ENCODE assay signal across 8 mouse cellular contexts in the genomic region with DNA sequence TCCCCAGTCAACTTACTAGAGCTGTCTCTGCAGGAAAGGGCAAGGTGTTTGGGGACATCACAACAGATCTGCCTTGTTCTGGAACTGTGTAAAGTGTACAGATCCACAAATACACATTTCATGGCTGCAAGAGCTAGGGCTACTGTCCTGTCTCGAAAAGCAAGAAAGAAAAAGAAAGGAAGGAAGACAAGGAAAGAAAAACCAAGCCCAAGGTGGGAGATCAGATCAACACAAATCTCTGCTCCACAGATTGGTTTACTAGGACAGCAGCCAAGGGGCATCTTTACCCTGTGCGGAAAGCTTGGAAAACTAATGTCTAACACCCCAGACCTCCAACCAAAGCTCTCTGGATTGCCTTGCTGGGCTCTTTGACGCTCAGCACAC. TPM values are rescaled to one million over a fixed set of nuclear protein-coding genes. Genes with fewer than 3 reads are reported as not detected.
DNase-seq lines count a peak whose midpoint lies in the region; ATAC-seq and TF ChIP-seq lines count a peak whose summit lies in the region.

No protein-coding gene starts in this region.

- 54% methylated on average over 3 of the region's 3 CpGs for whole genome bisulfite sequencing in kidney, embryonic 16.5 days
- WGBS in embryonic facial prominence, embryonic 10.5 days, result 46% methylated on average over 3 of the region's 3 CpGs
- 38% methylated on average over 3 of the region's 3 CpGs for WGBS in intestine, embryonic 14.5 days
- 37% methylated on average over 3 of the region's 3 CpGs for WGBS in midbrain, postnatal 0 days

- no peaks in the 10 kb centered on the region for H3K27me3 ChIP-seq in kidney, embryonic 16.5 days (ENCODE audit: insufficient read depth, low read length)
- H3K27me3 ChIP-seq in embryonic facial prominence, embryonic 10.5 days (replicated peaks; ENCODE audit: low read depth, poor library complexity, severe bottlenecking), result peaks cover 4% of the 10 kb centered on the region; the same call in 1 of the 2 replicates
- H3K27me3 ChIP-seq in intestine, embryonic 14.5 days (replicated peaks; ENCODE audit: control insufficient read depth, insufficient read depth, low read length), result no peaks in the 10 kb centered on the region
- no peaks in the 10 kb centered on the region for H3K27me3 ChIP-seq in midbrain, postnatal 0 days (ENCODE audit: insufficient read depth, low read length)

- DNase-seq in kidney, postnatal 36 days, result no peak
- no peak for DNase-seq in embryonic facial prominence, embryonic 10.5 days (ENCODE audit: low spot score)
- DNase-seq in intestine, embryonic 14.5 days (ENCODE audit: low spot score), result no peak
- no peak for DNase-seq in midbrain, postnatal 0 days (ENCODE audit: low spot score)
- DNase-seq in layer of hippocampus, postnatal 10 days (ENCODE audit: low spot score in 2 of 2), result no peak
- no peak for DNase-seq in cerebellum, adult 8-10 months
- DNase-seq in heart, postnatal 10 days, result no peak

- H3K4me1 ChIP-seq in kidney, embryonic 16.5 days (ENCODE audit: insufficient read depth, low read length), result peaks cover 27% of the 10 kb centered on the region
- peaks cover 61% of the 10 kb centered on the region for H3K4me1 ChIP-seq in embryonic facial prominence, embryonic 10.5 days
- peaks cover 25% of the 10 kb centered on the region for H3K4me1 ChIP-seq in intestine, embryonic 14.5 days (replicated peaks; ENCODE audit: control insufficient read depth, insufficient read depth, low read length)
- peaks cover 5% of the 10 kb centered on the region; the same call in 1 of the 2 replicates for H3K4me1 ChIP-seq in midbrain, postnatal 0 days (ENCODE audit: insufficient read depth, low read length)

- no peaks in the 10 kb centered on the region for H3K9me3 ChIP-seq in kidney, embryonic 16.5 days (ENCODE audit: low read length)
- H3K9me3 ChIP-seq in embryonic facial prominence, embryonic 10.5 days, result no peaks in the 10 kb centered on the region
- no peaks in the 10 kb centered on the region for H3K9me3 ChIP-seq in intestine, embryonic 14.5 days (ENCODE audit: control insufficient read depth, low read length)
- no peaks in the 10 kb centered on the region for H3K9me3 ChIP-seq in midbrain, postnatal 0 days (ENCODE audit: low read length)

- H3K4me3 ChIP-seq in kidney, embryonic 16.5 days (ENCODE audit: low read length), result peak overlapping the region; percentile 46; the same call in 1 of the 2 replicates
- H3K4me3 ChIP-seq in embryonic facial prominence, embryonic 10.5 days, result peak overlapping the region; percentile 58
- H3K4me3 ChIP-seq in intestine, embryonic 14.5 days (ENCODE audit: low read depth, low read length), result peak overlapping the region; percentile 39
- H3K4me3 ChIP-seq in midbrain, postnatal 0 days (ENCODE audit: low read depth, low read length), result peak overlapping the region; percentile 31; the same call in 1 of the 2 replicates

- peak overlapping the region; percentile 76 for H3K4me2 ChIP-seq in kidney, embryonic 16.5 days (replicated peaks; ENCODE audit: low read depth, low read length)
- H3K4me2 ChIP-seq in intestine, embryonic 14.5 days (ENCODE audit: low read length), result peak overlapping the region; percentile 77
- H3K4me2 ChIP-seq in midbrain, postnatal 0 days (ENCODE audit: low read depth, low read length, poor library complexity, severe bottlenecking), result peak overlapping the region; percentile 55

- H3K9ac ChIP-seq in kidney, embryonic 16.5 days (replicated peaks; ENCODE audit: low read length), result peak overlapping the region; percentile 61; the same call in 1 of the 2 replicates
- peak overlapping the region; percentile 47 for H3K9ac ChIP-seq in intestine, embryonic 14.5 days (ENCODE audit: low read length)
- 0 out of 2 replicates have a peak overlapping the region, but pooled peaks have one; percentile 2 for H3K9ac ChIP-seq in midbrain, postnatal 0 days (replicated peaks; ENCODE audit: low read length, poor library complexity, severe bottlenecking)

- H3K36me3 ChIP-seq in kidney, embryonic 16.5 days (ENCODE audit: insufficient read depth, low read length), result peaks cover 4% of the 10 kb centered on the region; the same call in 1 of the 2 replicates
- peaks cover 19% of the 10 kb centered on the region for H3K36me3 ChIP-seq in embryonic facial prominence, embryonic 10.5 days (replicated peaks)
- H3K36me3 ChIP-seq in intestine, embryonic 14.5 days (ENCODE audit: control insufficient read depth, insufficient read depth, low read length), result peaks cover 14% of the 10 kb centered on the region; the same call in 1 of the 2 replicates
- peaks cover 2% of the 10 kb centered on the region for H3K36me3 ChIP-seq in midbrain, postnatal 0 days (ENCODE audit: insufficient read depth, low read length)

- ATAC-seq in kidney, embryonic 16.5 days (ENCODE audit: low FRiP score, low TSS enrichment), result no peak
- ATAC-seq in intestine, embryonic 14.5 days (replicated peaks; ENCODE audit: low FRiP score, low TSS enrichment, low read depth), result no peak
- ATAC-seq in midbrain, postnatal 0 days (ENCODE audit: low FRiP score), result no peak

- no peak overlapping the region for H3K27ac ChIP-seq in kidney, embryonic 16.5 days (ENCODE audit: low read length)
- H3K27ac ChIP-seq in embryonic facial prominence, embryonic 10.5 days (replicated peaks), result peak overlapping the region; percentile 75
- H3K27ac ChIP-seq in intestine, embryonic 14.5 days (ENCODE audit: low read depth), result peak overlapping the region; percentile 77; the same call in 1 of the 2 replicates
- no peak overlapping the region; the same call in 1 of the 2 replicates for H3K27ac ChIP-seq in midbrain, postnatal 0 days (ENCODE audit: low read depth, low read length)

- no peak for TF ChIP-seq CTCF in midbrain, postnatal 0 days (IDR thresholded peaks at IDR 0.05)

- intact Hi-C loops in heart, postnatal 10 days (cut with DNase I), result no loop called here

RNA-seq across cellular contexts. Expression of gene Srebf1, which starts 0.3 kb away (rescaled TPM):
- 51.3 and 62.2 TPM in 2 replicates for polyA plus RNA-seq in kidney, embryonic 16.5 days (2015; fragmentation: Nextera tagmentation; extraction: Ambion mirVana)
- 50.9 and 52.1 TPM in 2 replicates for polyA plus RNA-seq in embryonic facial prominence, embryonic 10.5 days (2016; fragmentation: Nextera tagmentation; extraction: Ambion mirVana)
- polyA plus RNA-seq in intestine, embryonic 14.5 days (2014; fragmentation: Nextera tagmentation; extraction: Ambion mirVana), result 85.0 and 97.7 TPM in 2 replicates
- 77.1 and 96.5 TPM in 2 replicates for total RNA-seq in midbrain, postnatal 0 days (2014; rRNA removed)
- 34.5 and 38.1 TPM in 2 replicates for polyA plus RNA-seq in midbrain, postnatal 0 days (2015; fragmentation: Nextera tagmentation; extraction: Ambion mirVana)
- total RNA-seq in layer of hippocampus, postnatal 10 days (2021), result 10 to 100 TPM; 46.8 to 52.8 TPM
- 10 to 100 TPM; 40.2 to 42.6 TPM for total RNA-seq in heart, postnatal 10 days (2021)

Comparison
In these comparisons a context has a peak if more than half of its experiments do, and no peak if none do; other contexts are left out.
1. H3K27ac ChIP-seq: peak in embryonic facial prominence, embryonic 10.5 days (single experiment) and intestine, embryonic 14.5 days (single experiment); none in kidney, embryonic 16.5 days (single experiment) and midbrain, postnatal 0 days (single experiment).
2. H3K9ac ChIP-seq: peak in every context shown above with its lines; median percentile 61 in kidney, embryonic 16.5 days; 47 in intestine, embryonic 14.5 days; 2 in midbrain, postnatal 0 days.
3. Peak in every context shown above with its lines, with median percentiles within 50 percentile points of each other: H3K4me2 ChIP-seq and H3K4me3 ChIP-seq.